ENCODE assay signal across 10 mouse cellular contexts in the genomic region with DNA sequence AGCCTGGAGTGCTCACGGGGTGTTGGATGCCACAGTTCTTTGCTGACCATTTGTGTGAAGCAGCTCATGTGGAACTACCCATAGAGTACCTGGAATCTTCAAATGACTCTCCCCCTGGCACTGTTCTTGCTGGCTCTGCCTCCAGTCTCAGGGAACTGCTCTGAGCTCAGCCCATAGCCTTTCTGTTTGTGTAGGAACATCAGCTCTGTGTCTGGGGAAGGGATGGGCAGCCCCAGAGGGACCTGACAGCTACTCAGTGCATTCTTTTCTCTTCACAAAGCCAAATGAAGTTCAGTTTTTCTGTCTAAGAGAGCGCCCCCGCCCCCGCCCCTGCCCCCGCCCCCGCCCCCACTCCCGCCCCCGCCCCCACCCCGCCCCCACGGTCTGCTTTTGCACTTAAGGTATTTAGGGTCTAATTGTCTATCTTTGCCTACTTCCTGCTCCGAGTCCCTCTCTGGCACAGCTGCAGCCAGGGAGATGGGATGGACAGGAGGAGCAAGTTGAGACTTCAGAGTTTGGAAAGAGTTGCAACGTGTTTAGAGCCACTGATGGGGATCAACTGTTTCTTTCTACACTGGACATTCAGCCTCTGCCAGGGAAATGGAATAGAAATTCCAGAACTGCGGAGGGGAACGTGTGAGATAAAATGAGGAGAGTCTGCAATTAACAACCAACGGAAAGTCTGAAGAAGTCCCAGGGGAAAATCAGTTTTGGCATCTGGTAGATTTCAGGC.
A peak's percentile ranks its signal among the peaks of the same experiment; 100 is the strongest.
DNase-seq lines count a peak whose midpoint lies in the region; ATAC-seq and TF ChIP-seq lines count a peak whose summit lies in the region.
"Had no signal": no experiment of that assay in that cellular context is flagged by ENCODE, and none has a peak within 500 bp of the region (broad histone marks: within the 10 kb centered on the region; RNA-seq: fewer than 3 reads in every experiment).

No protein-coding gene starts in this region.

- H3K9ac ChIP-seq in midbrain, embryonic 14.5 days (replicated peaks; ENCODE audit: low read length), result no peak overlapping the region
- H3K9ac ChIP-seq in midbrain, embryonic 15.5 days, result no peak overlapping the region
- no peak overlapping the region for H3K9ac ChIP-seq in heart, embryonic 16.5 days (ENCODE audit: low read length)
- H3K9ac ChIP-seq in stomach, embryonic 16.5 days (ENCODE audit: low read length), result peak overlapping the region; percentile 51; the same call in 1 of the 2 replicates
- H3K9ac ChIP-seq: hindbrain, embryonic 15.5 days had no signal

- intact Hi-C loops in gastrocnemius, adult 2 months (cut with DNase I), result no loop called here
- intact Hi-C loops in gastrocnemius, postnatal 36 days (cut with DNase I), result no loop called here

- peak overlapping the region; percentile 2; the same call in 1 of the 2 replicates for H3K4me3 ChIP-seq in gastrocnemius, adult 2 months
- no peak overlapping the region for H3K4me3 ChIP-seq in midbrain, embryonic 14.5 days (replicated peaks; ENCODE audit: low read depth, low read length)
- no peak overlapping the region for H3K4me3 ChIP-seq in midbrain, embryonic 15.5 days
- no peak overlapping the region for H3K4me3 ChIP-seq in heart, embryonic 16.5 days (ENCODE audit: low read length)
- no peak overlapping the region for H3K4me3 ChIP-seq in stomach, embryonic 16.5 days (replicated peaks; ENCODE audit: low read length)
- no peak overlapping the region for H3K4me3 ChIP-seq in thymus, adult 2 months (ENCODE audit: control insufficient read depth, insufficient read depth, low read length)
- H3K4me3 ChIP-seq: erythroblast, embryonic 14.5 days; hindbrain, embryonic 15.5 days had no signal

- 0 out of 2 replicates have a peak overlapping the region, but pooled peaks have one; percentile 8 for H3K27ac ChIP-seq in gastrocnemius, adult 2 months
- H3K27ac ChIP-seq in midbrain, embryonic 14.5 days (replicated peaks; ENCODE audit: low read depth, low read length), result no peak overlapping the region
- H3K27ac ChIP-seq in midbrain, embryonic 15.5 days, result no peak overlapping the region
- H3K27ac ChIP-seq in heart, embryonic 16.5 days (ENCODE audit: low read length), result peak overlapping the region; percentile 38; the same call in 1 of the 2 replicates
- peak overlapping the region; percentile 88 for H3K27ac ChIP-seq in stomach, embryonic 16.5 days (ENCODE audit: low read length)
- no peak overlapping the region for H3K27ac ChIP-seq in thymus, adult 2 months (ENCODE audit: control insufficient read depth, insufficient read depth, low read length)
- H3K27ac ChIP-seq: hindbrain, embryonic 15.5 days had no signal

- H3K27me3 ChIP-seq in midbrain, embryonic 14.5 days (ENCODE audit: control insufficient read depth, insufficient read depth, low read length), result no peaks in the 10 kb centered on the region
- H3K27me3 ChIP-seq in midbrain, embryonic 15.5 days (replicated peaks), result no peaks in the 10 kb centered on the region
- H3K27me3 ChIP-seq in heart, embryonic 16.5 days (ENCODE audit: control insufficient read depth, insufficient read depth, low read length), result no peaks in the 10 kb centered on the region
- no peaks in the 10 kb centered on the region for H3K27me3 ChIP-seq in stomach, embryonic 16.5 days (ENCODE audit: control insufficient read depth, insufficient read depth, low read length)
- no peaks in the 10 kb centered on the region for H3K27me3 ChIP-seq in thymus, adult 2 months (ENCODE audit: control insufficient read depth, insufficient read depth, low read length)

- no peak for TF ChIP-seq POLR2A in thymus, adult 2 months (IDR thresholded peaks at IDR 0.05; ENCODE audit: control insufficient read depth, extremely low read depth, insufficient read depth, low read length, poor library complexity)

- no peak for TF ChIP-seq CTCF in gastrocnemius, adult 2 months (IDR thresholded peaks at IDR 0.05)
- no peak for TF ChIP-seq CTCF in thymus, adult 2 months (IDR thresholded peaks at IDR 0.05; ENCODE audit: borderline replicate concordance, control insufficient read depth, extremely low read depth, insufficient read depth, low read length, poor library complexity)

- H3K4me1 ChIP-seq in midbrain, embryonic 14.5 days (ENCODE audit: control insufficient read depth, insufficient read depth, low read length), result no peaks in the 10 kb centered on the region
- peaks cover 9% of the 10 kb centered on the region; the same call in 1 of the 2 replicates for H3K4me1 ChIP-seq in midbrain, embryonic 15.5 days
- H3K4me1 ChIP-seq in heart, embryonic 16.5 days (ENCODE audit: control insufficient read depth, insufficient read depth, low read length), result peaks cover 10% of the 10 kb centered on the region
- peaks cover 9% of the 10 kb centered on the region; the same call in 1 of the 2 replicates for H3K4me1 ChIP-seq in stomach, embryonic 16.5 days (ENCODE audit: control insufficient read depth, insufficient read depth, low read length)
- no peaks in the 10 kb centered on the region for H3K4me1 ChIP-seq in thymus, adult 2 months (replicated peaks; ENCODE audit: control insufficient read depth, insufficient read depth, low read length)

- 9% methylated on average over 15 of the region's 15 CpGs for WGBS in midbrain, embryonic 14.5 days
- 16% methylated on average over 15 of the region's 15 CpGs for WGBS in midbrain, embryonic 15.5 days
- WGBS in heart, embryonic 16.5 days, result 10% methylated on average over 15 of the region's 15 CpGs
- 20% methylated on average over 15 of the region's 15 CpGs for WGBS in stomach, embryonic 16.5 days
- WGBS in thymus, adult 2 months, result 66% methylated on average over 15 of the region's 15 CpGs

- H3K9me3 ChIP-seq in midbrain, embryonic 14.5 days (ENCODE audit: control insufficient read depth, low read length), result peaks cover 3% of the 10 kb centered on the region; the same call in 1 of the 2 replicates
- no peaks in the 10 kb centered on the region for H3K9me3 ChIP-seq in midbrain, embryonic 15.5 days
- H3K9me3 ChIP-seq in heart, embryonic 16.5 days (replicated peaks; ENCODE audit: control insufficient read depth, low read length), result no peaks in the 10 kb centered on the region
- H3K9me3 ChIP-seq in stomach, embryonic 16.5 days (replicated peaks; ENCODE audit: control insufficient read depth, low read length), result 0 out of 2 replicates have a peak, but pooled peaks cover 2% of the 10 kb centered on the region
- H3K9me3 ChIP-seq: hindbrain, embryonic 15.5 days had no signal

- no peak overlapping the region for H3K4me2 ChIP-seq in midbrain, embryonic 14.5 days (ENCODE audit: low read length)
- H3K4me2 ChIP-seq in midbrain, embryonic 15.5 days, result no peak overlapping the region
- peak overlapping the region; percentile 33; the same call in 1 of the 2 replicates for H3K4me2 ChIP-seq in heart, embryonic 16.5 days (ENCODE audit: low read depth, low read length)
- H3K4me2 ChIP-seq in stomach, embryonic 16.5 days (ENCODE audit: low read depth, low read length), result peak overlapping the region; percentile 31; the same call in 1 of the 2 replicates
- H3K4me2 ChIP-seq: hindbrain, embryonic 15.5 days had no signal

- ATAC-seq in midbrain, embryonic 14.5 days (ENCODE audit: low FRiP score, low TSS enrichment), result no peak
- no peak for ATAC-seq in midbrain, embryonic 15.5 days (replicated peaks)
- no peak for ATAC-seq in heart, embryonic 16.5 days (replicated peaks; ENCODE audit: extremely low read depth, insufficient read depth, low FRiP score)
- ATAC-seq in stomach, embryonic 16.5 days (ENCODE audit: insufficient read depth, low FRiP score), result peak; percentile 77

- H3K36me3 ChIP-seq in midbrain, embryonic 14.5 days (ENCODE audit: control insufficient read depth, insufficient read depth, low read length), result no peaks in the 10 kb centered on the region
- H3K36me3 ChIP-seq in midbrain, embryonic 15.5 days (replicated peaks), result no peaks in the 10 kb centered on the region
- no peaks in the 10 kb centered on the region for H3K36me3 ChIP-seq in heart, embryonic 16.5 days (ENCODE audit: control insufficient read depth, insufficient read depth)
- H3K36me3 ChIP-seq in stomach, embryonic 16.5 days (ENCODE audit: control insufficient read depth, insufficient read depth, low read length), result no peaks in the 10 kb centered on the region
- H3K36me3 ChIP-seq in thymus, adult 2 months (ENCODE audit: control insufficient read depth, insufficient read depth, low read length), result no peaks in the 10 kb centered on the region
- H3K36me3 ChIP-seq: hindbrain, embryonic 15.5 days had no signal

- DNase-seq in gastrocnemius, adult 2 months, result peak; percentile 45
- no peak for DNase-seq in gastrocnemius, postnatal 36 days
- peak; percentile 43 for DNase-seq in midbrain, embryonic 14.5 days
- no peak for DNase-seq in thymus, adult 2 months
- no peak for DNase-seq in ovary, postnatal 10 days (ENCODE audit: low spot score)

Comparison
In these comparisons a context has a peak if more than half of its experiments do, and no peak if none do; other contexts are left out.
1. DNase-seq: peak in gastrocnemius, adult 2 months (single experiment) and midbrain, embryonic 14.5 days (single experiment); none in gastrocnemius, postnatal 36 days (0 of 2), thymus, adult 2 months (single experiment) and ovary, postnatal 10 days (single experiment).
2. H3K27ac ChIP-seq: peak in gastrocnemius, adult 2 months (single experiment), heart, embryonic 16.5 days (single experiment) and stomach, embryonic 16.5 days (single experiment); none in midbrain, embryonic 14.5 days (single experiment), midbrain, embryonic 15.5 days (single experiment) and thymus, adult 2 months (single experiment).
3. H3K4me2 ChIP-seq: peak in heart, embryonic 16.5 days (single experiment) and stomach, embryonic 16.5 days (single experiment); none in midbrain, embryonic 14.5 days (single experiment) and midbrain, embryonic 15.5 days (single experiment).